Mouse (Mus musculus) retina, postnatal 1 day (tissue): ENCODE data around the gene Smim10l1.
A peak's percentile ranks its signal among the peaks of the same experiment; 100 is the strongest.

Experiments used
- DNase-seq: peaks from one replicate; pipeline ENCODE4 v3.0.0-alpha.2; 2012

Smim10l1 gene

GRCm38 (mm10) chr6:133104609-133104921 lies at the start of gene Smim10l1:
Gene Smim10l1, plus strand, starts transcription at chr6:133104909.
- no peak for DNase-seq

GRCm38 (mm10) chr6:133055716-133056115 lies 49.0 kb upstream of the Smim10l1 start, which contains the start of gene Tas2r140:
Gene Tas2r140, minus strand, starts transcription at chr6:133055816.
- DNase-seq, result no peak

- no peak for DNase-seq
Measured at GRCm38 (mm10) chr6:133092226-133092625, 12.5 kb upstream of the Smim10l1 start.

DNA sequence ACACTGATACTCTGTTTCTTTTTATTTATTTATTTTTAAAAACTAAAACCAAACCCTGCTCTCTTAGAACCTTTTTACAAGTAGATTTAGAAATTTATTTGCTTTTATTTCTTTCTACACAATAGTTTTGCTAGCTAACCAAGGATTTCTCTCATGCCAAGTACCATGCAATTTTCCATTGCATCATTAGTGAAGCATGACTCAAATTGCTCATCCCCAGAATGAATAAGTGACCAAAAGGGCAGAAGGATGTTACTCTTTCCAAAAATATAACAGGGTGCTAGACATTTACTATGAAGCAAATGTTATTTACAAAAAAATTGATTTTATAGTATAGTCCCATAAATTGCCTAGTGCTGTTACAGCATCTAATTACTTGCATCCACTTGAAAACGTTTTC lies 2.3 kb upstream of the Smim10l1 start:
- DNase-seq, result no peak

DNA sequence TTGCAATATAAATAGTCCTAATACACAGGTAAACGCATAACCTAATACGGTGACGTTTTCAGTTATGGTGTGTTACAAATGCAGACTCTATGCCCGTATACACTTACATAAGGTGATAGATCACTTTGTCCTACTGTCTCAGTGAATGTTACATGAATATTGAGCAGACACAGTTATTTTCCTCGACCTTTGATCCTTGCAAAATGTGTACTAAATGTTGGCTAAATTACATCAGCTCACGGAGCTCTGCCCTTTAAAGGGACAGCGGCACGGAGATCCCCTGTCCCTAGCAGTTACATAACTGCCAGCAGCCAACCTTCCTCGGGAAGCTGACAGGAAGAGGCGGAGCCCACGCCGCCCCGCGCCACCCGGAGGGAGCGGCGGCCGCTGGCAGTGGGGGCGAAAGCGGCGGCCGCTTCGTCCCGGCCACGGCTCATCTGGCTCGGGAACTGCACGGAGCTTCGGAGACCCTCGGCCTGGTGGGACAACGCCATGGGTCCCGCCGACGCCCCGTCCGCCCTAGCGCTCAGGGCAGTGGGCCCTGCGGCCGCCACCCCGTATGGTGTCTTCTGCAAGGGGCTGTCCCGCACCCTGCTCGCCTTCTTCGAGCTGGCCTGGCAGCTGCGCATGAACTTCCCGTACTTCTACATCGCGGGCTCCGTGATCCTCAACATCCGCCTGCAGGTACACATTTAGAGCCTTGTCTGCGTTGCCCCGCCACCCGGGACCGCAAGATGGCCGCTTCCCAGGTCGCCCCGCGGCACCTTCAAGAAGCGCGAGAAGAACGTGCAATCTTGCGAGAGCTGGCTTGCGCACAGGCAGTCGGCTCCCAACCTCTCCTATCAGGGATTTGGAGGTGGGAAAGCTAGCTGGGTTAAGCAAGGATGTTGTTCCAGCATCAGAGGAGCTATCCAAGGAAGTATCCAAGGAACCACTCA lies 482 bp downstream of the Smim10l1 start:
- peak; percentile 93 for DNase-seq
